21 mouse cellular contexts compared by ENCODE assay signal in the genomic region with DNA sequence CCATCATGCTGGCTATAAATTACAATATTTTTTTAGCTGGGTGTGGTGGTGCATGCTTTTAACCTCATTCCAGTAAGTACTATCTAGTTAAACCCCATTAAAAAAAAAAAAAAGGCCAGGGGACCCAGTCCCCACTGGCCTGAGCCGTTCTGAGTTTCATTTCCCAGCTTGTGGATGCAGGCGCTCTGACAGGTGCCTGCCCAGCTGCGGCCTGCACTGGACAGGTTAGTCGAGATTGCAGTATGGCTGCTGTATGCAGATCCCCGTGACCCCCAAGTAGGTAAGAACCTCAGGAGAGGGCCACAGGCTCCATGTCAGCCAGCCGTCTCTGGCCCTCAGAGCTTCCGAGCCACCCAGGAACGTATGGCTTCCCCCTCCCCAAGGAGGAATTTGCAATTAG. TPM values are rescaled to one million over a fixed set of nuclear protein-coding genes. Genes with fewer than 3 reads are reported as not detected.
A peak's percentile ranks its signal among the peaks of the same experiment; 100 is the strongest.
DNase-seq lines count a peak whose midpoint lies in the region; ATAC-seq and TF ChIP-seq lines count a peak whose summit lies in the region.
"Had no signal": no experiment of that assay in that cellular context is flagged by ENCODE, and none has a peak within 500 bp of the region (broad histone marks: within the 10 kb centered on the region; RNA-seq: fewer than 3 reads in every experiment).

No protein-coding gene starts in this region.

- H3K27ac ChIP-seq in heart, embryonic 12.5 days (ENCODE audit: poor library complexity, severe bottlenecking): peak overlapping the region; percentile 84
- peak overlapping the region; percentile 72 for H3K27ac ChIP-seq in left cerebral cortex, adult 2 months
- H3K27ac ChIP-seq in forebrain, embryonic 14.5 days (ENCODE audit: low read depth, low read length): peak overlapping the region; percentile 90; the same call in 1 of the 2 replicates
- H3K27ac ChIP-seq: liver, embryonic 14.5 days had no signal

- ATAC-seq in heart, embryonic 12.5 days (ENCODE audit: insufficient number of reproducible peaks, low FRiP score): no peak
- ATAC-seq in forebrain, embryonic 14.5 days: no peak
- no peak for ATAC-seq in frontal cortex, adult (ENCODE audit: low TSS enrichment)
- ATAC-seq: activated CD4-positive, CD25-positive, alpha-beta regulatory T cell, adult 4 months; Patski had no signal

- H3K9me3 ChIP-seq in heart, embryonic 12.5 days (replicated peaks): no peaks in the 10 kb centered on the region
- no peaks in the 10 kb centered on the region for H3K9me3 ChIP-seq in E14TG2a.4 (ENCODE audit: low read length)
- H3K9me3 ChIP-seq in forebrain, embryonic 14.5 days (replicated peaks; ENCODE audit: control insufficient read depth, low read length): no peaks in the 10 kb centered on the region
- H3K9me3 ChIP-seq: hindbrain, embryonic 13.5 days; limb, embryonic 12.5 days; neural tube, embryonic 13.5 days had no signal

- H3K27me3 ChIP-seq in heart, embryonic 12.5 days (replicated peaks): no peaks in the 10 kb centered on the region
- peaks cover 12% of the 10 kb centered on the region for H3K27me3 ChIP-seq in E14TG2a.4 (ENCODE audit: insufficient read depth, low read length)
- H3K27me3 ChIP-seq in forebrain, embryonic 14.5 days (replicated peaks; ENCODE audit: control insufficient read depth, insufficient read depth, low read length): no peaks in the 10 kb centered on the region
- H3K27me3 ChIP-seq: hindbrain, embryonic 13.5 days; neural tube, embryonic 13.5 days; Patski had no signal

- peaks cover 33% of the 10 kb centered on the region for H3K4me1 ChIP-seq in heart, embryonic 12.5 days (replicated peaks)
- H3K4me1 ChIP-seq in E14TG2a.4 (replicated peaks; ENCODE audit: low read depth, low read length): peaks cover 36% of the 10 kb centered on the region
- peaks cover 41% of the 10 kb centered on the region for H3K4me1 ChIP-seq in forebrain, embryonic 14.5 days (ENCODE audit: control insufficient read depth, insufficient read depth, low read length)

- WGBS in heart, embryonic 12.5 days: 51% methylated on average over 8 of the region's 8 CpGs
- 66% methylated on average over 8 of the region's 8 CpGs for WGBS in forebrain, embryonic 14.5 days

- H3K9ac ChIP-seq in heart, embryonic 12.5 days: no peak overlapping the region
- peak overlapping the region; percentile 36; the same call in 1 of the 2 replicates for H3K9ac ChIP-seq in forebrain, embryonic 14.5 days (ENCODE audit: low read length)
- H3K9ac ChIP-seq: hindbrain, embryonic 13.5 days; limb, embryonic 12.5 days; liver, embryonic 14.5 days had no signal

- no peak for DNase-seq in heart, postnatal 10 days
- DNase-seq in left cerebral cortex, adult 2 months (ENCODE audit: extremely low spot score in 1 of 2, low spot score in 2 of 2): no peak
- no peak for DNase-seq in left cerebral cortex, adult 11 months (ENCODE audit: low spot score)
- no peak for DNase-seq in forebrain, embryonic 14.5 days (ENCODE audit: low spot score)
- no peak for DNase-seq in right cerebral cortex, adult 18-20 months
- DNase-seq: adrenal gland, postnatal 14 days; cerebellum, adult 11-12 months; cerebellum, postnatal 25 days; gastrocnemius, postnatal 36 days; kidney, adult 18-20 months; kidney, postnatal 10 days had no signal

- no peak for TF ChIP-seq CTCF in left cerebral cortex, adult 2 months (IDR thresholded peaks at IDR 0.05)
- TF ChIP-seq CTCF in E14TG2a.4 (conservative IDR thresholded peaks at IDR 0.05; ENCODE audit: low read length): no peak

- H3K4me2 ChIP-seq in heart, embryonic 12.5 days: peak overlapping the region; percentile 47
- no peak overlapping the region for H3K4me2 ChIP-seq in forebrain, embryonic 14.5 days (ENCODE audit: low read length)
- H3K4me2 ChIP-seq: hindbrain, embryonic 13.5 days; limb, embryonic 12.5 days; neural tube, embryonic 13.5 days had no signal

- intact Hi-C loops in heart, postnatal 10 days (cut with DNase I): loop anchor here (5.0 kb wide), 1 partner anchor 34 kb away; no protein-coding TSS in a partner anchor
- intact Hi-C loops in left cerebral cortex, adult 2 months (cut with DNase I): no loop called here

- H3K4me3 ChIP-seq in heart, embryonic 12.5 days: no peak overlapping the region
- H3K4me3 ChIP-seq in left cerebral cortex, adult 2 months: no peak overlapping the region
- H3K4me3 ChIP-seq in E14TG2a.4 (replicated peaks; ENCODE audit: low read length): 0 out of 2 replicates have a peak overlapping the region, but pooled peaks have one; percentile 52
- H3K4me3 ChIP-seq in forebrain, embryonic 14.5 days (ENCODE audit: low read depth, low read length): no peak overlapping the region
- H3K4me3 ChIP-seq: erythroblast, embryonic 14.5 days; hindbrain, embryonic 13.5 days; limb, embryonic 12.5 days; neural tube, embryonic 13.5 days had no signal

- H3K36me3 ChIP-seq in heart, embryonic 12.5 days: no peaks in the 10 kb centered on the region
- peaks cover 10% of the 10 kb centered on the region for H3K36me3 ChIP-seq in E14TG2a.4 (ENCODE audit: insufficient read depth, low read length)
- H3K36me3 ChIP-seq in forebrain, embryonic 14.5 days (ENCODE audit: control insufficient read depth, insufficient read depth, low read length): peaks cover 9% of the 10 kb centered on the region

RNA-seq across cellular contexts. Expression of a gene that starts 12.6 kb away (rescaled TPM):
- 36.3 and 38.0 TPM in 2 replicates for polyA plus RNA-seq in heart, embryonic 12.5 days (2016; fragmentation: Nextera tagmentation; extraction: Ambion mirVana)
- total RNA-seq in heart, postnatal 10 days (2021): 10 to 100 TPM; 58.4 to 61.4 TPM
- total RNA-seq in left cerebral cortex, adult 2 months (2021): 100 to 1,000 TPM; 244 to 247 TPM
- polyA plus RNA-seq in forebrain, embryonic 14.5 days (2014; fragmentation: Nextera tagmentation; extraction: Ambion mirVana): 65.8 and 72.3 TPM in 2 replicates

RNA-seq across cellular contexts. Expression of a gene that starts 40.8 kb away (rescaled TPM):
- 12.4 and 15.7 TPM in 2 replicates for polyA plus RNA-seq in heart, embryonic 12.5 days (2016; fragmentation: Nextera tagmentation; extraction: Ambion mirVana)
- 10 to 100 TPM; 10.5 to 10.9 TPM for total RNA-seq in heart, postnatal 10 days (2021)
- 10 to 100 TPM; 56.2 to 65.9 TPM for total RNA-seq in left cerebral cortex, adult 2 months (2021)
- 13.4 and 18.9 TPM in 2 replicates for polyA plus RNA-seq in forebrain, embryonic 14.5 days (2014; fragmentation: Nextera tagmentation; extraction: Ambion mirVana)

RNA-seq across cellular contexts. Expression of a gene that starts 43.4 kb away (rescaled TPM):
- polyA plus RNA-seq in heart, embryonic 12.5 days (2016; fragmentation: Nextera tagmentation; extraction: Ambion mirVana): 14.6 and 15.5 TPM in 2 replicates
- 10 to 100 TPM in 1 of 2 experiments, 1 to 10 TPM in 1; 9.6 to 10.8 TPM for total RNA-seq in heart, postnatal 10 days (2021)
- total RNA-seq in left cerebral cortex, adult 2 months (2021): 10 to 100 TPM; 19.8 to 21.3 TPM
- 14.3 and 19.8 TPM in 2 replicates for polyA plus RNA-seq in forebrain, embryonic 14.5 days (2014; fragmentation: Nextera tagmentation; extraction: Ambion mirVana)

RNA-seq across cellular contexts. Expression of a gene that starts 54.3 kb away (rescaled TPM):
- polyA plus RNA-seq in heart, embryonic 12.5 days (2016; fragmentation: Nextera tagmentation; extraction: Ambion mirVana): 2.9 and 4.3 TPM in 2 replicates
- total RNA-seq in heart, postnatal 10 days (2021): 10 to 100 TPM; 14.1 to 15.7 TPM
- 10 to 100 TPM; 25.9 to 26.2 TPM for total RNA-seq in left cerebral cortex, adult 2 months (2021)
- polyA plus RNA-seq in forebrain, embryonic 14.5 days (2014; fragmentation: Nextera tagmentation; extraction: Ambion mirVana): 30.9 TPM in 2 replicates

Comparison
In these comparisons a context has a peak if more than half of its experiments do, and no peak if none do; other contexts are left out.
1. RNA of a gene that starts 40.8 kb away (total RNA-seq): 56.2 to 65.9 TPM in left cerebral cortex, adult 2 months; 10.5 to 10.9 TPM in heart, postnatal 10 days; every median in the first group is over 4 times any median in the second.
2. Peak in every context shown above with its lines, with median percentiles within 50 percentile points of each other: H3K27ac ChIP-seq.